ENCODE assay signal across 10 mouse cellular contexts in genomic region chr10:70380041-70380651, GRCm38 (mm10).
DNase-seq lines count a peak whose midpoint lies in the region; ATAC-seq and TF ChIP-seq lines count a peak whose summit lies in the region.
"Had no signal": no experiment of that assay in that cellular context is flagged by ENCODE, and none has a peak within 500 bp of the region (broad histone marks: within the 10 kb centered on the region; RNA-seq: fewer than 3 reads in every experiment).

No protein-coding gene starts in this region.

- H3K27me3 ChIP-seq in ES-Bruce4 (ENCODE audit: control insufficient read depth, insufficient read depth, low read length, poor library complexity, severe bottlenecking) = no peaks in the 10 kb centered on the region
- no peaks in the 10 kb centered on the region for H3K27me3 ChIP-seq in hindbrain, embryonic 12.5 days
- no peaks in the 10 kb centered on the region for H3K27me3 ChIP-seq in midbrain, embryonic 11.5 days (ENCODE audit: control insufficient read depth, insufficient read depth, low read length)
- H3K27me3 ChIP-seq: lung, embryonic 15.5 days had no signal

- H3K27ac ChIP-seq in ES-Bruce4 (ENCODE audit: insufficient read depth, low read length) = peak overlapping the region; percentile 66; the same call in 1 of the 2 replicates
- 0 out of 2 replicates have a peak overlapping the region, but pooled peaks have one; percentile 13 for H3K27ac ChIP-seq in hindbrain, embryonic 12.5 days
- H3K27ac ChIP-seq in midbrain, embryonic 11.5 days (ENCODE audit: low read depth, low read length) = peak overlapping the region; percentile 21; the same call in 1 of the 2 replicates
- H3K27ac ChIP-seq: lung, embryonic 15.5 days; stomach, postnatal 0 days had no signal

- no peaks in the 10 kb centered on the region for H3K9me3 ChIP-seq in ES-Bruce4 (replicated peaks; ENCODE audit: control insufficient read depth, insufficient read depth, low read length, poor library complexity, severe bottlenecking)
- no peaks in the 10 kb centered on the region for H3K9me3 ChIP-seq in hindbrain, embryonic 12.5 days (replicated peaks)
- no peaks in the 10 kb centered on the region for H3K9me3 ChIP-seq in midbrain, embryonic 11.5 days (ENCODE audit: control insufficient read depth, low read length)
- H3K9me3 ChIP-seq: lung, embryonic 15.5 days had no signal

- DNase-seq in brain, adult 2 months (ENCODE audit: low read depth, low spot score) = peak; percentile 89
- DNase-seq in midbrain, embryonic 11.5 days (ENCODE audit: low spot score, missing footprints) = no peak
- DNase-seq in urinary bladder, postnatal 14 days (ENCODE audit: low spot score) = no peak
- DNase-seq in gastrocnemius, postnatal 14 days = no peak
- no peak for DNase-seq in kidney, postnatal 4 days

- TF ChIP-seq EP300 in ES-Bruce4 (IDR thresholded peaks at IDR 0.05; ENCODE audit: insufficient read depth, low read depth, low read length) = peak; percentile 91

- intact Hi-C loops in gastrocnemius, postnatal 14 days (cut with DNase I; ENCODE audit: low total_unique reads) = no loop called here

- no peak for TF ChIP-seq POLR2A in ES-Bruce4 (IDR thresholded peaks at IDR 0.05; ENCODE audit: insufficient read depth, low read length)

- no peak for TF ChIP-seq CTCF in ES-Bruce4 (IDR thresholded peaks at IDR 0.05; ENCODE audit: low read depth, low read length)

- H3K4me1 ChIP-seq in ES-Bruce4 (ENCODE audit: control insufficient read depth, insufficient read depth, low read length) = peaks cover 5% of the 10 kb centered on the region
- no peaks in the 10 kb centered on the region for H3K4me1 ChIP-seq in hindbrain, embryonic 12.5 days
- peaks cover 5% of the 10 kb centered on the region for H3K4me1 ChIP-seq in midbrain, embryonic 11.5 days (ENCODE audit: control insufficient read depth, insufficient read depth, low read length)

- H3K9ac ChIP-seq in ES-Bruce4 (ENCODE audit: low read depth, poor library complexity, severe bottlenecking) = no peak overlapping the region
- no peak overlapping the region for H3K9ac ChIP-seq in hindbrain, embryonic 12.5 days
- no peak overlapping the region for H3K9ac ChIP-seq in midbrain, embryonic 11.5 days (ENCODE audit: low read length)
- H3K9ac ChIP-seq: lung, embryonic 15.5 days had no signal

- 21% methylated on average over 7 of the region's 7 CpGs for WGBS in hindbrain, embryonic 12.5 days
- 30% methylated on average over 7 of the region's 7 CpGs for WGBS in midbrain, embryonic 11.5 days

- 0 out of 2 replicates have a peak, but pooled peaks cover 2% of the 10 kb centered on the region for H3K36me3 ChIP-seq in ES-Bruce4 (ENCODE audit: control insufficient read depth, insufficient read depth, low read length, poor library complexity, severe bottlenecking)
- H3K36me3 ChIP-seq in hindbrain, embryonic 12.5 days = no peaks in the 10 kb centered on the region
- no peaks in the 10 kb centered on the region for H3K36me3 ChIP-seq in midbrain, embryonic 11.5 days (ENCODE audit: control insufficient read depth, insufficient read depth, low read length)
- H3K36me3 ChIP-seq: G1E; lung, embryonic 15.5 days had no signal

- H3K4me2 ChIP-seq in hindbrain, embryonic 12.5 days (replicated peaks) = no peak overlapping the region
- no peak overlapping the region for H3K4me2 ChIP-seq in midbrain, embryonic 11.5 days
- H3K4me2 ChIP-seq: lung, embryonic 15.5 days had no signal

- ATAC-seq in hindbrain, embryonic 12.5 days (ENCODE audit: low FRiP score) = peak; percentile 88
- peak; percentile 93 for ATAC-seq in midbrain, embryonic 11.5 days (ENCODE audit: low FRiP score)

- H3K4me3 ChIP-seq in ES-Bruce4 (ENCODE audit: low read depth, low read length) = no peak overlapping the region
- H3K4me3 ChIP-seq in hindbrain, embryonic 12.5 days = no peak overlapping the region
- H3K4me3 ChIP-seq in midbrain, embryonic 11.5 days (ENCODE audit: low read depth, low read length) = no peak overlapping the region
- H3K4me3 ChIP-seq: lung, embryonic 15.5 days had no signal

Comparison
In these comparisons a context has a peak if more than half of its experiments do, and no peak if none do; other contexts are left out.
1. H3K27ac ChIP-seq: peak in every context shown above with its lines; median percentile 66 in ES-Bruce4; 21 in midbrain, embryonic 11.5 days; 13 in hindbrain, embryonic 12.5 days.